Mouse (Mus musculus) left cerebral cortex, postnatal 14 days (tissue): ENCODE results near the gene Gmppa. TPM values are rescaled to one million over a fixed set of nuclear protein-coding genes. Genes with fewer than 3 reads are reported as not detected.

Source experiments
- DNase-seq, 2 experiments: peaks; one replicate each; pipeline ENCODE4 v3.0.0; 2021 to 2022; ENCODE audit warnings: low spot score in 2 of 2, mixed read lengths in 1 of 2
- intact Hi-C: fragments of 180-260 bp; cut with DNase I; formaldehyde crosslinking; loops from one replicate; pipeline ENCODE4 v1.15.1; 2025
- long read RNA-seq, 2 experiments: library from polyadenylated mRNA; stranded (forward); transcript quantifications; one replicate each; pipeline ENCODE4 v2.0.0; 2021
- total RNA-seq, 2 experiments: library from RNA; stranded (reverse); gene quantifications; 2 replicates each; pipeline ENCODE4 v1.2.3; 2021

Gmppa gene
- total RNA-seq: 10 to 100 TPM; 54.2 to 61.2 TPM
- long read RNA-seq, experiment 1, transcript Gmppa-201 (13 exons, 1,539 nt): major isoform, 8 of 30 reads
- long read RNA-seq, experiment 1, transcript Gmppa-202 (14 exons, 1,692 nt): minor isoform, 5 of 30 reads
- long read RNA-seq, experiment 1, partial matches to known transcripts: 8 of 30 reads
- long read RNA-seq, experiment 1, other reads (novel, unspliced or antisense): 8 of 30 reads
- long read RNA-seq, experiment 2, transcript Gmppa-202 (14 exons, 1,692 nt): minor isoform, 5 of 35 reads
- long read RNA-seq, experiment 2, transcript Gmppa-201 (13 exons, 1,539 nt): major isoform, 9 of 35 reads
- long read RNA-seq, experiment 2, partial matches to known transcripts: 10 of 35 reads
- long read RNA-seq, experiment 2, other reads (novel, unspliced or antisense): 9 of 35 reads

DNA sequence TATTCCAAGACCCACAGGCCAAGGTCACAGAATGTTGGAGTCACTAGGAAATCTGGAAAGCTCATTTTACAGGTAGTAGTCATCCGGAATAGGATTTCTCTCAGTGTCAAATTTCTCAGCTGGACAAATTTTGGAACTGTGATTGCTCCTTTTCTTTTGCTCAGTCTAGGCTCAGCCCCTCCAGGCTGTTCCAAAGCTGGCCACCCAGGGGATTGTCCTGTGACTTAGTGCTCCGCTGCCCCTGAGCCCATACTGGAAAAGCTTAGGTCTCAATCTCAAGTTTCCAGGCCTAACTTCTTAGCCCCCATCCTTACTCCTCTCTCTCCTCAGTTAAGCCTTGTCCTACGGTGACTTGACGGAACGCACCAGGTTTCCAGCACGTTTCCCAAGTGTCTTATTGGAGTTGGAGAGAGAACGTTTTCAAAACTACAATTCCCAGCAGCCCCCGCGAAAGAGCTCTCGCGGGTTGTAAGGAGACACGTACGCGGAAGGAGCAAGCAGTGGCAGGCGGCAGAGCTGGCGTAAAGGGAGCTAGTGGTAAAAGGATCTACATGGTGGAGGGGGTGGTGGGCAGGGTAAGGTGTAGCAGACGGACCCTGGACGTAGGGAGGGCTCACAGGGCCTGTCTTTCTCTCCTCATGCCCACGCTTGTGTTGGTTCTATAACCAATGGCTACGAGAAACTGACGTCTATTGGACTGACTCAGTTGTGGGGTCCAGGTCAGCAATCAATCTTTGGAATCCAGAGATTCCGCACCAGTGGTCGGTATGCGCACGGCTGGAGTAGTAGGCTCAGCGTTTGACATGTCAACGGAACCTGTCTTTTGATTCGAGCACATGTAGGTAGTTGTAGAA, at the start of gene Gmppa:
Gmppa (plus strand) TSS at position 456 of the 854 bp plus-strand sequence.
- peak; percentile 84 to 86 for DNase-seq
- intact Hi-C loops: no loop called here

GRCm38 (mm10) chr1:75386149-75386548, 49.6 kb upstream of the Gmppa start:
- intact Hi-C loops: no loop called here
- DNase-seq: no peak

DNA sequence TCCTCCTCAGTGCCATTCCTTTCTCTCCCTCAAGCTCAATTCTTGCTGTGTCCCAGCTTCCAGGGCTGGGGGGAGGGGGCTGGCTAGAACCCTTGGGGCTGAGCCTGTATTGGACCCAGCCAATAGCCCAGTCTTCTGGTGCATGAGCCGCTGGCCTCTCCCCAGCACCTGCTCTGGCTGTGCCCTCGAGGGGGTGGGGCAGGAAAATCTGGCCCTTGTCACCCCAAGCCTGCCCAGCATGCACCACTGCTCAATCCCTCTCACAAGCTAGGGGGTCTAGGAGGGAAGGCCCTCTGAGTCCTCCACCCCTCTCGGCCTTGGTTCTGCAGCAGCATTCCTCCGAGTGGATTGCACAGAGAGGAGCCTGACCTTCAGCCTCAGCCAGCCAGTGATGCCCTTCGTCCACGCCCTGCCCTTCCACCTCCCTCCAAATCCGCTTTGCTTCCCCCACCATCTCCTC, 48.2 kb upstream of the Gmppa start:
- DNase-seq: no peak
- intact Hi-C loops: no loop called here

DNA sequence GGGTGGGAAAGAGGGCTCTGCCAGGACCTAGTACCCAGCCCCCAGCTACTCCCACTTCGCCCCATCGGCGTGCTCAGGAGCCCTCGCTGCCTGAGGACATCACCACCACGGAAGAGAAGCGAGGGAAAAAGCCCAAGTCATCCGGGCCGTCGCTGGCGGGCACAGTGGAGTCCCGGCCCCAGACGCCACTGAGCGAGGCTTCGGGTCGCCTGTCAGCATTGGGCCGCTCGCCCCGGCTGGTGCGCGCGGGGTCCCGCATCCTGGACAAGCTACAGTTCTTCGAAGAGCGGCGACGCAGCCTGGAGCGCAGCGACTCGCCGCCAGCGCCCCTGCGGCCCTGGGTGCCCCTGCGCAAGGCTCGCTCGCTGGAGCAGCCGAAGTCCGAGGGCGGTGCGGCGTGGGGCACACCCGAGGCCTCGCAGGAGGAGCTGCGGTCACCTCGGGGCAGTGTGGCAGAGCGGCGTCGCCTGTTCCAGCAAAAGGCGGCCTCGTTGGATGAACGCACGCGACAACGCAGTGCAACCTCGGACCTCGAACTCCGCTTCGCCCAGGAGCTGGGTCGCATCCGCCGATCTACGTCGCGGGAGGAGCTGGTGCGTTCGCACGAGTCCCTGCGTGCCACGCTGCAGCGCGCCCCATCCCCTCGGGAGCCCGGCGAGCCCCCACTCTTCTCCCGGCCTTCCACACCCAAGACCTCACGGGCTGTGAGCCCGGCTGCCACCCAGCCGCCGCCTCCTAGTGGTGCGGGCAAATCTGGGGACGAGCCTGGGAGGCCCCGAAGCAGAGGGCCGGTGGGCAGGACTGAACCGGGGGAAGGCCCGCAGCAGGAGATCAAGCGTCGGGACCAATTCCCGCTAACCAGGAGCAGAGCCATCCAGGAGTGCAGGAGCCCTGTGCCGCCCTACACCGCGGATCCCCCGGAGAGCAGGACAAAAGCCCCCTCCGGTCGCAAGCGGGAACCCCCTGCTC, 47.5 kb upstream of the Gmppa start:
- intact Hi-C loops: no loop called here
- DNase-seq: no peak

DNA sequence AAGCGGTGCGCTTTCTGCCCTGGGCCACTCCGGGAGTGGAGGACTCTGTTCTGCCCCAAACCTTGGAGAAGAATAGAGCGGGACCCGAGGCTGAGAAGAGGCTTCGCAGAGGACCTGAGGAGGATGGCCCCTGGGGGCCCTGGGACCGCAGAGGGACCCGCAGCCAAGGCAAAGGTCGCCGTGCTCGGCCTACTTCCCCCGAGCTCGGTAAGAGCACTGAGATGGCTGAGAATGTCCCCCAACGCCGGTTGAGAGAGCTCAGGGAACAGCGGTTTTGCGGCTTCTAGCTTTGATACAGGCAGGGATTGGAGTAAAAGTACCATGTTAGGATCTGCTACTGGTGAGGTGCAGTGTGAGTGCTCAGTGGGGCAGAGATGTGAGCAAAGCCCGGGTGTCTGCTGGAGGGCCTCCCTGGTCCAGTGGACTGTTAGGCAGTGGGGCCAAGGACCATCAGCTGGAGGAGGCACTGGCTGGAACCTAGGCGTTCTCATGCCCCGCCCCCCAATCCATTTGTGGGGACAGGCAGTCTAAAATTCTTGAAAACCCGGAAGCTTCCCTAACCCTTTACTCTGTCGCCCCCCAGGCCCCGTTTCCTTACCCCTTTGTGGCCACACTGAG, 46.7 kb upstream of the Gmppa start:
- DNase-seq: no peak
- intact Hi-C loops: no loop called here

DNA sequence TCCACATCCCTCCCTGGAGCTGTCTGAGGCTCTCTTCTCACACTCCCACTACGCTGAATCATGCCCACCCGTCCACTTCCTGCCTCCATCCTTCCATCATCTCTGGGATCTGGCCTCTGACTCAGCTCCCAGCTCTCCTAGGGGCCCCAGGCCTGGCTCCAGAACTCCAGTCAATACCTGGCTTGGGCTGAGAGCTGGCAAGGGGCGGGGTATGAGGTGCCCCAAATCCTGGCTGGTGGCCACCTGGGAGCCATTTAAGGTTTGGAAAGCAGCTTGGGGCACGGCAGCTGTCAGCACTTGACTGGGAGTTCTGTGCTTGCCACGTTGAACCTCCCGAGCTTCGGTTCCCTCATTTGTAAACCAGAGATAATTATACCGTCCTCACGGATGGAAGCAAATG, 42.6 kb upstream of the Gmppa start:
- intact Hi-C loops: loop anchor here (10.0 kb wide), 1 partner anchor 48 kb away; no protein-coding TSS in a partner anchor
- no peak for DNase-seq

DNA sequence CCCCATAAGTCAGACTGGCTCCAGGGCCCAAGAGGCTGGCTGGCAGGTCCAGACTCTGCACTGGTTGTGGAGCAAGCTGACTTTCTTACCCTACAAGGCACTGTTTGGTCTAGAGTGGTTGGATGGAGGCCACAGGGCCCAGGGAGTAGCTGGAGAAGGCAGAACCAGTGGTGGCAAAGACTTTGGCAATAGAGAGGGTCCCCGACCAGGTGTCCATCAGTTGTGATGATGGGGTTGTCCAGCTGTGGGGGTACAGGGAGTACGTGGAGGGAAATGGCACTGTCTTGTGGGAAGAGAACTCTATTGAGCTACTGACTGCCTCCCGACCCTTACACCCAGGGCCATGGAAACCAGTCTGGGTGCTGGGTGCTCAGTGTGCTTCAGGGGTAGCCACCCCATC, 41.9 kb upstream of the Gmppa start:
- DNase-seq: no peak
- intact Hi-C loops: loop anchor here (10.0 kb wide), 1 partner anchor 49 kb away; no protein-coding TSS in a partner anchor

DNA sequence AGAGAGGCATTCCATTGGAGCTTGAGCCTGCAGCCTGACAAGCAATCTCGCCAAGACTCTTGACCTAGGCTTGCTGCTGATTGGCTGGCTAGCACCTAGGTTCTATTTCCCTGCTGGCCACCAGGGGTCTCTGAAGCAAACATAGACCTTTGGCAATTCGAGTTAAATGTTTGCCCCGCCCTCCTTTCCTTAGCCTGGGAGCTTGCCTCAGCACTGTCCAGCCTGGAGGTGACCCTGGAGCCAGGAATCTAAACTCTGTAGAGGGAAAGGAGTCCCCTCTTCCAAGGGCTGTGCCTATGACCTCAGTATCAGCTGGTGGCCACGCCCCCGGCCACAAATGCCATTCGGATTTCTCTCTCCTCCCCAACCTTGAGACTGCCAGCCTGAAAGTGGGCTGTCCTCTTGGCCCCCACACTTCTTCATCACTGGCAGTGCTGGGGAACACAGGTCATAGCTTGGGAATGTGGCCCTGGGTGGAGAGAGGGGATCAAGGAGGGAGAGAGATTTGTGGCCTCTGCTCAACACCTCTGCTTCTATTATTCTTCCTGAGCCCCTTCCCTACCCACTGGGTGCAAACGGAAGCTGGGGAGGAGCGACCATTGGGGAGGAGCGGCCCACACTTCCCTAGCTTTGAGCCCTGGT, 36.8 kb upstream of the Gmppa start:
- DNase-seq: peak; percentile 54 to 73
- intact Hi-C loops: loop anchor here (10.0 kb wide), 1 partner anchor 54 kb away; no protein-coding TSS in a partner anchor

DNA sequence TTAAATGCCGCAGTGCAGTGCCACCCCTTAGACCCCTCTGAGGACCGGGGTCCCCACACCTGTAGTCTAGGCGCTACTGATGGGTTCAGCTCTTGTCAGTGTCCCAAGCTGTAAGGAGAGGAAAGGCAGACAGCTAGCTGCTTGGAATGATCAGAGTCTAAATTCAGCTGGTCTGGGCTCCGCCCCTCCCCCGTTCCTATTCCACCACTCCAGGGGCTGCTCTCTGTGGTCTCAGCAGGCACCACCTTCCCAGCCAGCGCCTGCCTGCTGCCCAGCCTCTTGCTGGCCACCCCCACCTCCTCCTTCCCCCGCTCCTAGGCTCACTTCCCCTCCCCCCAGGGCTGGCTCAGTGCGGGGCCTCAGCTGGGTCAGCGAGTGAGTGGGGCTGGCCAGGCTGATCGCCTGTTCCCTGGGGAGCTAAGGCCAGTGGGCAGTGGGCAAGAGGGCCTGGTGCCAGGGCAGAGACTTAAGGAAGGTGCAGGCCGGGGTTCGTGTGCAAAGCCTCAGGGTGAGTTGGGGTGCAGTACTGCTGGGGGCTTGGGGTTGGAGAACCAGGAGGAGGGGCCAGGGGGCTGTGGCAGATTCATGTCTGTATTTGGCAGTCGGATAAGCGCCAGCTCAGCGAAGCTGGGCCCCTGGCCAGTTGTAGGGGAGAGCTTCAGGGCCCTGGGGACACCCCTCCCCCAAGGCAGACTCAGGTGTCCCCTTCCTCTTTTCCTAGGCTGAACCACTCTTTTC, 35.8 kb upstream of the Gmppa start:
- DNase-seq: no peak
- intact Hi-C loops: loop anchor here (10.0 kb wide), 1 partner anchor 55 kb away; no protein-coding TSS in a partner anchor

- intact Hi-C loops: no loop called here
- no peak for DNase-seq
Observed at GRCm38 (mm10) chr1:75400493-75401115, 35.1 kb upstream of the Gmppa start.

GRCm38 (mm10) chr1:75405547-75405946, 30.2 kb upstream of the Gmppa start:
- no peak for DNase-seq
- intact Hi-C loops: no loop called here

DNA sequence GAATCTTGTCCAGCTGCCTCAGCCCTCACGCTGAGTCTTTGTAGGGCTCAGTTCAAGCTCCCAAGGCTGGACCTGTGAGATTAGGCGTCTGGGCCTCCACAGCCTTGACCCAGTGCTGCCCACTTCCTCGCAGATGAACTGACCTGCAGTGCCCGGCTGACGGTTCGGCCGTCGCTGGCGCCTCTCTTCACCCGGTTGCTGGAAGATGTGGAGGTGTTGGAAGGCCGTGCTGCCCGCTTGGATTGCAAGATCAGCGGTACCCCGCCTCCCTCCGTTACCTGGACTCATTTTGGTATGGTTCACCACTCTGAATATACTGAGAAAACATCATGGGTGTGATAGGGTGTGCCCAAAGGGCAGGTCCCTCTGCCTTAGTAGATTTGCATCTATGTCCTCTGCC, 29.6 kb upstream of the Gmppa start:
- DNase-seq: no peak
- intact Hi-C loops: no loop called here

DNA sequence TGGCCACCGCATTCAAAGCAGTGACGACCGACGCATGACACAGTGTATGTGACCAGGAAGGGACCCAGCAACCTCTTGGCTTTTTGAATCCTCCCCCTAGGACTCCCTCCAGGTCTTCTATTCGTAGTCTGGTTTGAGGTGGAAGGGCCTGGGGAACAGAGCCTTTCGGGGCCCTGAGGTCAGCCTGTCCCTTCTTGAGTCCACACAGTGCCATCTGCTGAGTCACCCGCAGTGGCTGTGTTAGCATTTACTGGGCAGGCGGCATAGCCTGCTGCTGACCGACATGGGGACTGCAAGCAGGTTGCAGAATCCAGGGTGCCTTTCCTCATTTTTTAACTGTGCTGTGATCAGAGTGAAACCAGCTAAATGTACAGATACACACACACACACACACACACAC, 28.7 kb upstream of the Gmppa start:
- DNase-seq: no peak

GRCm38 (mm10) chr1:75408210-75408609, 27.5 kb upstream of the Gmppa start:
- DNase-seq: no peak
- intact Hi-C loops: no loop called here

More for the DNA sequence above, 28.7 kb upstream of the Gmppa start:
- intact Hi-C loops: no loop called here

DNA sequence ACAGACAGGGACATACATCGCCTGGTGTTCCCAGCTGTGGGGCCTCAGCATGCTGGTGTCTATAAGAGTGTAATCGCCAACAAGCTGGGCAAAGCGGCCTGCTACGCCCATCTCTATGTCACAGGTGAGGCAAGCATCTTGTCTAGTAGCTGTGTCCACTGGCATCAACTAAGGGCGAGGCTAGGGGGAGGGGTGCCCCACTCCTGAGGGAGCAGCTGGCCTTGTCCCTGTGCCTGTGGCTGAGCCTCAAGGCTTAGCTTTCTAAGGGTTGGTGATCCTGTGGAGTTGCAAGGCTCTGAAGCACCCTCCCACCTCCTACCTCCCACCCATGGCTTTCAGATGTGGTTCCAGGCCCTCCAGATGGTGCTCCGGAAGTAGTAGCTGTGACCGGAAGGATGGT, 25.8 kb upstream of the Gmppa start:
- DNase-seq: no peak
- intact Hi-C loops: no loop called here

DNA sequence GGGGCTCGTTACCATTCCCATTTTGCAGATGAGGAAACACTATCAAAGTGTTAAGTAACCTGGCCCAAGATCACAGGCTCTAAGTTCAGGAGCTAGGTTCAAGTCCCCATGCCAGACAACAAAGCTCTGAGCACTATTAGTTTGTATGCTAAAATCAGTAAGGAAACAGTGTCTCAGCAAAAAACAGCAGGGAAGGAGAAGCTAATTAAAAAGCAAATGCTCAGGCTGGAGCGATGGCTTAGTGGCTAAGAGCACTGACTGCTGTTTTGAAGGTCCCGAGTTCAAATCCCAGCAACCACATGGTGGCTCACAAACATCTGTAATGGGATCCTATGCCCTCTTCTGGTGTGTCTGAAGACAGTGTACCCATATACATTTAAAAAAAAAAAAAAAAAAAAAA, 23.5 kb upstream of the Gmppa start:
- intact Hi-C loops: no loop called here
- DNase-seq: no peak

GRCm38 (mm10) chr1:75413749-75414148, 22.0 kb upstream of the Gmppa start:
- peak in 1 of 2 experiments; percentile 44 for DNase-seq
- intact Hi-C loops: no loop called here
